Mouse (Mus musculus) heart, adult 2 months (tissue): ENCODE results near the gene Map2k2. TPM values are rescaled to one million over a fixed set of nuclear protein-coding genes. Genes with fewer than 3 reads are reported as not detected.

Source experiments
- DNase-seq, 2 experiments: peaks; one replicate each; pipeline ENCODE4 v3.0.0; 2021
- H3K27ac ChIP-seq: fragments of 200-600 bp; 2 replicates; pipeline ENCODE4 v1.8.1; 2022
- H3K27me3 ChIP-seq: fragments of 200-500 bp; 2 replicates; pipeline ENCODE4 v1.6.1; 2012; ENCODE audit warnings: mild to moderate bottlenecking, low read length, inconsistent platforms, mixed read lengths; ENCODE audit not compliant: control insufficient read depth, insufficient read depth
- H3K36me3 ChIP-seq: fragments of 200-500 bp; 2 replicates; pipeline ENCODE4 v1.6.1; 2012; ENCODE audit warnings: low read length, inconsistent platforms; ENCODE audit not compliant: control insufficient read depth, insufficient read depth
- H3K4me1 ChIP-seq: fragments of 200-500 bp; 2 replicates; pipeline ENCODE4 v1.6.1; 2011; ENCODE audit warnings: low read length; ENCODE audit not compliant: control insufficient read depth, insufficient read depth
- H3K4me3 ChIP-seq: fragments of 200-600 bp; 2 replicates; pipeline ENCODE4 v1.8.1; 2022
- H3K79me2 ChIP-seq: fragments of 200-500 bp; replicated peaks from 2 replicates; pipeline ENCODE4 v1.6.1; 2012; ENCODE audit warnings: mild to moderate bottlenecking, inconsistent platforms, low read length, moderate library complexity, mixed read lengths; ENCODE audit not compliant: control insufficient read depth, insufficient read depth
- H3K9ac ChIP-seq: fragments of 200-500 bp; 2 replicates; pipeline ENCODE4 v1.6.1; 2012; ENCODE audit warnings: low read depth, mild to moderate bottlenecking, control low read depth, inconsistent platforms, low read length, mixed read lengths
- CTCF ChIP-seq: fragments of 200-600 bp; IDR thresholded peaks from 2 replicates; pipeline ENCODE4 v1.8.1; 2022; ENCODE audit warnings: antibody characterized with exemption, mild to moderate bottlenecking, moderate library complexity
- EP300 ChIP-seq: fragments of 200-500 bp; IDR thresholded peaks from 2 replicates; pipeline ENCODE4 v1.6.1; 2011; ENCODE audit warnings: low read depth, low read length, control low read depth; ENCODE audit not compliant: insufficient read depth
- POLR2A ChIP-seq: fragments of 200-500 bp; IDR thresholded peaks from 2 replicates; pipeline ENCODE4 v1.6.1; 2011; ENCODE audit warnings: mild to moderate bottlenecking, low read depth, low read length, control low read depth; ENCODE audit not compliant: insufficient read depth
- WGBS: fragments of 180-500 bp; shearing (Covaris S2); methylation state at CpG from one replicate; pipeline ENCODE4 v1.1.7; 2018; 5-methylcytosine and 5-hydroxymethylcytosine counted together
- intact Hi-C: fragments of 180-260 bp; cut with DNase I; formaldehyde crosslinking; loops from one replicate; pipeline ENCODE4 v1.15.1; 2025
- polyA plus RNA-seq: library from polyadenylated mRNA; depleted of rRNA; stranded (reverse); fragments of >200 nt; gene quantifications from 2 replicates; pipeline ENCODE4 v1.2.3, GENCODE M21; 2012
- total RNA-seq, 2 experiments: library from RNA; stranded (reverse); gene quantifications; 2 replicates each; pipeline ENCODE4 v1.2.3; 2021

Map2k2 gene
- total and polyA plus RNA-seq, 3 experiments: 115 to 123 (median 116) TPM

DNA sequence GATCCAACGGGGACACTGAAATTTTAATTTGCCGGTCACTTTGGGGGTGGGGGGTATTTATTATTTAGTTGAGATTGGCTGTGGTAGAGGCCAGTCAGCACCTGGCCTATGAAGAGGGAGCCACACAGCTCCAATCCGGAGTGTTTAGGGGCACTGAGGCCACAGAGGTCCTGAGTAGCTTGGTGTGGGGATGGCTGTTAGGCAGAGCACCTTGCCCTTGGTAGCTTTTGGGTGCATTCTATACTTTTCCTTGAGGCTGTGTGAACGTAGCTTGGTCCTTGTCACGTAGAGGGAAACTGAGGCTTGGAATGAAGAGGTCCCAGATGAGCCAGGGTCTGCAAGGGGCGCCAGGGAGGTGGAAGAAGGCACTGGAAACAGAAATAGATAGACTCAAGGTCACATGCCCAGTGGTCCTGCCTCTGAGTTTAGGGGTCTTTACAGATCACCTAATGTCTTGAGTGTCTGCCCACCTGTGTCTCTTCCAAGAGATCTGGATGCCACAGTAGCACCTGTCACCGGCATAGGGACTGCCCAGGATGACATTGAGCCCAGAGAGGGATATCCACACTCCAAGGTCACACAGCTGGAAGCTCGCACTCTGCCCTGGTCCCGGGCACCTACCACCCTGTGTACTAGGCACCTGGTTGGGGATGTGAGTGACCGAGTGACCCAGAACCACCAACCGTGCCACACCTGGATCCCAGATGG lies 33.3 kb downstream of the Map2k2 start:
- DNase-seq: peak in 1 of 2 experiments; percentile 25
- H3K79me2 ChIP-seq: peaks cover 23% of the 10 kb centered on the region
- H3K27me3 ChIP-seq: no peaks in the 10 kb centered on the region
- peak overlapping the region; percentile 15 for H3K9ac ChIP-seq
- peak overlapping the region; percentile 99 for H3K27ac ChIP-seq
- TF ChIP-seq POLR2A (no peak), EP300 (no peak)
- H3K4me3 ChIP-seq: peak overlapping the region; percentile 85
- intact Hi-C loops: loop anchor here (2.0 kb wide), 1 partner anchor 28 kb away; the partner anchor contains the start of gene Pias4
- WGBS: 33% methylated on average over 11 of the region's 11 CpGs
- peaks cover 24% of the 10 kb centered on the region for H3K4me1 ChIP-seq
- H3K36me3 ChIP-seq: no peaks in the 10 kb centered on the region

DNA sequence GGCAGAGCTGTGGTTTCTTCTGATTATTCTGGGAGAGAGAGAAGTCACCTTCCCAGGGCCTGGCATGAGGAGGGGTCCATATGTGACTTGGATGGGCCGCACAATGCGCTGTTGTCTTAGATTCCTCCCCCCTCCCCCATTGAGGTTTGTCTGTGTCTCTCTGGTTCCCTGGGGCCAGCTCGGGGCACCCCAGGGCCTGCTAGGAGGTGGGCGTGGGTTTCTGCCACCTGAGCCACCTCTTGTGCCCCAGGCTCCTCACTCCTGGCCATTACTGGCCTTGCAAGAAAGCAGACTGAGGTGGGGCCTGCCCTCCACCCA lies 33.8 kb downstream of the Map2k2 start:
- intact Hi-C loops: loop anchor here (2.0 kb wide), 1 partner anchor 27 kb away; the partner anchor contains the start of gene Pias4
- Histone ChIP-seq H3K36me3 (no peaks in the 10 kb centered on the region), H3K27ac (peak overlapping the region; percentile 83)

DNA sequence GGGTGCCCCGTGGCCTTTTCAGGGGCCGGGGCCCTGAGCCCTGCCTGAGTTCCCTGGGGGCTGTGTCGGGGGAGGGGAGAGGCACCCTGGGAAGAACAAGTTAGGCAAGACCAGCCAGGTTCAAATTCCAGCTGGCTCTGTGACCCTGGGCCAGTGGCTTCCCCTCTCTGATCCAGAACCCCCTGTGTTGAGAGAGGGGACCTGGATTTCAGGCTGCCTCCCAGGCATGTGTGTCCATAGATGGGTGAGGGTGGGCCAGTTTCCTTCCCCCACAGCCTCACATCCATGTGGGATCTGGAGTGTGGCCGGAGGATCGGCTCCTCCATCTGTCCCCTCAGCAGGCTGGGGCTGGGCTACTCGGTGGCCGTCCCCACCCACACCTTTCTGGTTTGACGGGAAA lies 34.3 kb downstream of the Map2k2 start:
- WGBS: 19% methylated on average over 8 of the region's 8 CpGs
- no peak for TF ChIP-seq POLR2A
- peaks cover 29% of the 10 kb centered on the region for H3K79me2 ChIP-seq
- H3K27me3 ChIP-seq: no peaks in the 10 kb centered on the region
- H3K4me3 ChIP-seq: peak overlapping the region; percentile 45
- intact Hi-C loops: no loop called here
- peak overlapping the region; percentile 66 for H3K9ac ChIP-seq
- peak in 1 of 2 experiments; percentile 45 for DNase-seq
- H3K4me1 ChIP-seq: peaks cover 24% of the 10 kb centered on the region
- H3K27ac ChIP-seq: peak overlapping the region; percentile 83
- H3K36me3 ChIP-seq: no peaks in the 10 kb centered on the region; the same call in 1 of the 2 replicates

More for the DNA sequence above, 33.8 kb downstream of the Map2k2 start:
- Histone ChIP-seq H3K9ac (0 out of 2 replicates have a peak overlapping the region, but pooled peaks have one; percentile 10), H3K79me2 (peaks cover 28% of the 10 kb centered on the region), H3K4me3 (peak overlapping the region; percentile 13; the same call in 1 of the 2 replicates), H3K4me1 (peaks cover 24% of the 10 kb centered on the region), H3K27me3 (no peaks in the 10 kb centered on the region)
- DNase-seq: no peak
- no peak for TF ChIP-seq CTCF
- no peak for TF ChIP-seq POLR2A
- no peak for TF ChIP-seq EP300
- WGBS: 56% methylated on average over 4 of the region's 4 CpGs

DNA sequence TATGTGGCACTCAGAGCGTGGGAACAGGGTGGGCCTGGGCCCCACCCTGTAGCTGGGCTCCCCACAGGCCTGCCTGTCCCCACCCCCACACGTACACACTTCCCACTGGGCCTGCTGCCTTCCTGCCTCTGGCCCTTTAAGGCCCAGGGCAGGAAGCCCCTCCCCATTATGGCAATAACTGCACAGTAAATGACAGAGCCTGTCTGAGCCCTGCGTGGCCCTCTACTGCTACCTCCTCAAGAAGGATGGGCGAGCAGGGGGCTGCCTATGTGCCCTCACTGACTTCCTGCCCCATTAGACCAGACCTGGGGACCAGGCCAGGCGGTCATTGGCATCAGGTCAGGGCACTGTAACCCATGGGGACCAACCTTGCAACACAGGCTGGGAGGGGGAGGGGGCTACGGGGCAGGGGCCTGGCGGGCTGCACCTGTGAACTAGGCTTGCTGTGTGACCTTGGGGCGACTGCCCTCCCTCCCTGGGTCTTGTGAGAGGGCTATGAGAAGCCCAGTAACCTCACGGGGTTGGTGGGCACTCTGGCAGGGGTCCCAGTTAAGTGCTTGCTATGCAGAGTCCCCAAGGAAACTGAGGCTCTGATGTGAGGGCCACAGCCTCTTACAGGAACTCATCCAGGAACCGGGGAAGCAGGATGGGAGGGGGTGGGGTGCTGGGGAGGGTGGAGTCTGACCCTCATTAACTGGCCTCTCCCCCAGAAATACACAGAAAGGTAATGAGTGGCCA lies 35.2 kb downstream of the Map2k2 start:
- intact Hi-C loops: no loop called here
- WGBS: 22% methylated on average over 10 of the region's 10 CpGs
- Histone ChIP-seq H3K36me3 (no peaks in the 10 kb centered on the region; the same call in 1 of the 2 replicates), H3K9ac (peak overlapping the region; percentile 66), H3K4me1 (peaks cover 28% of the 10 kb centered on the region), H3K4me3 (peak overlapping the region; percentile 45), H3K27ac (peak overlapping the region; percentile 83), H3K79me2 (peaks cover 32% of the 10 kb centered on the region), H3K27me3 (no peaks in the 10 kb centered on the region)
- TF ChIP-seq EP300: no peak
- peak; percentile 64 to 71 for DNase-seq

DNA sequence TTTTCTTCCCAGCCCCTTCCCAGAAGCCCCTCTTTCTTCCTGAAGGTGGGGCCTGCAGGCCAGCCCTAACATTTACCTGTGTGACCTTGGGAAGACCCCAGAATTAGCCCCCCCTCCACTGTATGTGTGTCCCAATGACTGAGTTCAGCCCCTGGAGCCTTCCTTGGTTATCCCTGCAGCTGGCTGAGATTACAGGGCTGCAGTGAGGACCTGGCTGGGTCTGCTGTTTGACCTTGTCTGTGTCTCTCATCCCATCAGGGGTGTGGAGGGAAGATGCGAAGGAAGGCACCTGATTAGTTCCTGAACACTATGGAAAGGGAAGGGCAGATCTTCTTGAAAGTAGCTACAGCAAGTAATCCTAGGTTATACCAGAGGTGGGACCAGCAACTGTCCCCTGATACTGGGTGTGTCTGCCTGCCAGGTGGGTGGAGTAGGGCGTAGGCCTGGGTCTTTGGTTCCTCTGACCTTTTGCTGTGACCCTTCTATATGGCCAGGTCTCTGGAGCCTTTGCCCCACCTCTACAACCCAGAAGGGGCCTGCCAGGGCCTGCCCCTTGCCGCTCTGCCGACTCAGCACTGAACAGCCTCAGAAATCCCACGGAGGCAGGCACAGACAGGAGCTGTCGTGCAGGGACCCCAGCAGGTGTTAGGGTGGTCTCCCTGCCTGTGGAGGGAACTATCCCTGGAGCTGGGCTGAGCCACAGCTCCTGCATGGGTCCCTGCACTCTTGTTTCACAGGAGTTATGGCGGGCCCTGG lies 35.9 kb downstream of the Map2k2 start:
- intact Hi-C loops: no loop called here
- WGBS: 66% methylated on average over 7 of the region's 7 CpGs
- no peak for TF ChIP-seq POLR2A
- TF ChIP-seq CTCF: no peak
- TF ChIP-seq EP300: no peak
- Histone ChIP-seq H3K4me3 (peak overlapping the region; percentile 45; the same call in 1 of the 2 replicates), H3K36me3 (no peaks in the 10 kb centered on the region; the same call in 1 of the 2 replicates), H3K27ac (peak overlapping the region; percentile 83), H3K27me3 (no peaks in the 10 kb centered on the region), H3K9ac (0 out of 2 replicates have a peak overlapping the region, but pooled peaks have one; percentile 2), H3K4me1 (peaks cover 28% of the 10 kb centered on the region), H3K79me2 (peaks cover 35% of the 10 kb centered on the region)
- DNase-seq: no peak
